Mouse (Mus musculus) lung, postnatal 0 days (tissue): Measurements from ENCODE around the gene Rcbtb1. TPM values are rescaled to one million over a fixed set of nuclear protein-coding genes. Genes with fewer than 3 reads are reported as not detected.

Experiments used
- ATAC-seq: fragments of 200-750 bp; cut with Nextera tagmentation; 2 replicates; pipeline ENCODE4 v1.8.0; 2017; ENCODE audit warnings: moderate library complexity
- DNase-seq: peaks from one replicate; pipeline ENCODE4 v3.0.0-alpha.2; 2016; ENCODE audit warnings: low spot score
- H3K27ac ChIP-seq: fragments of 300-500 bp; sonication (generic); 2 replicates; pipeline ENCODE4 v1.5.1; 2014; ENCODE audit warnings: antibody characterized with exemption, mild to moderate bottlenecking, low read length, mixed read lengths
- H3K27me3 ChIP-seq: fragments of 300-500 bp; sonication (generic); replicated peaks from 2 replicates; pipeline ENCODE4 v1.6.1; 2014; ENCODE audit warnings: low read length, mixed read lengths; ENCODE audit not compliant: insufficient read depth
- H3K36me3 ChIP-seq: fragments of 300-500 bp; sonication (generic); 2 replicates; pipeline ENCODE4 v1.6.1; 2014; ENCODE audit warnings: low read length, mixed read lengths; ENCODE audit not compliant: insufficient read depth
- H3K4me1 ChIP-seq: fragments of 300-500 bp; sonication (generic); 2 replicates; pipeline ENCODE4 v1.6.1; 2014; ENCODE audit warnings: antibody characterized with exemption, low read depth, low read length, mixed read lengths; ENCODE audit not compliant: insufficient read depth
- H3K4me2 ChIP-seq: fragments of 300-500 bp; sonication (generic); replicated peaks from 2 replicates; pipeline ENCODE4 v1.6.1; 2014; ENCODE audit warnings: low read depth, mild to moderate bottlenecking, low read length, moderate library complexity, mixed read lengths
- H3K4me3 ChIP-seq: fragments of 300-500 bp; sonication (generic); 2 replicates; pipeline ENCODE4 v1.5.1; 2014; ENCODE audit warnings: low read depth, low read length
- H3K9ac ChIP-seq: fragments of 300-500 bp; sonication (generic); replicated peaks from 2 replicates; pipeline ENCODE4 v1.6.1; 2014; ENCODE audit warnings: low read depth, mild to moderate bottlenecking
- H3K9me3 ChIP-seq: fragments of 300-500 bp; sonication (generic); 2 replicates; pipeline ENCODE4 v1.6.1; 2016; ENCODE audit warnings: low read length, mixed read lengths
- CTCF ChIP-seq: IDR thresholded peaks from 2 replicates; pipeline ENCODE4 v1.5.1; 2016; ENCODE audit warnings: antibody characterized with exemption, mild to moderate bottlenecking
- EP300 ChIP-seq: IDR thresholded peaks from 2 replicates; pipeline ENCODE4 v1.6.1; 2016; ENCODE audit warnings: antibody characterized with exemption, mild to moderate bottlenecking, control low read depth
- WGBS: fragments of 180-500 bp; shearing (Covaris S2); extraction: QIAGEN DNeasy Blood & Tissue Kit; methylation state at CpG from one replicate; pipeline ENCODE4 v1.1.7; 2014; 5-methylcytosine and 5-hydroxymethylcytosine counted together
- polyA plus RNA-seq: library from polyadenylated mRNA; unstranded; fragments of >200 nt; fragmentation: Nextera tagmentation; extraction: Ambion mirVana; gene quantifications from 2 replicates; pipeline ENCODE4 v1.2.1, GENCODE M21; 2015

Gene Rcbtb1
- 15.0 and 15.9 TPM in 2 replicates for polyA plus RNA-seq

- peak within 1 kb of the TSS; percentile 93 for H3K27ac ChIP-seq
- peak; percentile 95 for ATAC-seq
- no peaks in the 10 kb centered on the region for H3K9me3 ChIP-seq
- no peaks in the 10 kb centered on the region for H3K4me1 ChIP-seq
- TF ChIP-seq EP300 (no peak; the same call in 1 of the 2 replicates), CTCF (peak; percentile 72)
- under 1% methylated on average over 80 of the region's 96 CpGs for WGBS
- H3K4me3 ChIP-seq: peak within 1 kb of the TSS; percentile 96
- peak; percentile 96 for DNase-seq
- peak within 1 kb of the TSS; percentile 54 for H3K4me2 ChIP-seq
- peak within 1 kb of the TSS; percentile 97 for H3K9ac ChIP-seq
- no peaks in the 10 kb centered on the region for H3K36me3 ChIP-seq
- H3K27me3 ChIP-seq: no peaks in the 10 kb centered on the region
Observed at GRCm38 (mm10) chr14:59200711-59201603, at the start of gene Rcbtb1. Gene Rcbtb1, plus strand, starts transcription at chr14:59201209.

- no peak overlapping the region for H3K4me2 ChIP-seq
- no peak overlapping the region for H3K27ac ChIP-seq
- WGBS: 77% methylated on average over 2 of the region's 2 CpGs
- no peak overlapping the region for H3K9ac ChIP-seq
- H3K27me3 ChIP-seq: no peaks in the 10 kb centered on the region
- peak; percentile 32 for DNase-seq
- no peaks in the 10 kb centered on the region for H3K9me3 ChIP-seq
- TF ChIP-seq EP300: no peak
- TF ChIP-seq CTCF: peak; percentile 67
- no peak overlapping the region for H3K4me3 ChIP-seq
- H3K4me1 ChIP-seq: no peaks in the 10 kb centered on the region
- no peak for ATAC-seq
- no peaks in the 10 kb centered on the region for H3K36me3 ChIP-seq
Observed at GRCm38 (mm10) chr14:59155589-59155988, 45.4 kb upstream of the Rcbtb1 start.

GRCm38 (mm10) chr14:59157016-59157698, 43.9 kb upstream of the Rcbtb1 start:
- TF ChIP-seq EP300 (no peak), CTCF (no peak)
- Histone ChIP-seq H3K9me3 (no peaks in the 10 kb centered on the region), H3K4me3 (no peak overlapping the region), H3K36me3 (no peaks in the 10 kb centered on the region), H3K27ac (no peak overlapping the region), H3K4me2 (no peak overlapping the region), H3K4me1 (no peaks in the 10 kb centered on the region), H3K27me3 (no peaks in the 10 kb centered on the region), H3K9ac (no peak overlapping the region)
- ATAC-seq (no peak), DNase-seq (no peak)
- WGBS: 39% methylated on average over 3 of the region's 3 CpGs

- Histone ChIP-seq H3K27ac (no peak within 1 kb of the TSS), H3K4me3 (no peak within 1 kb of the TSS), H3K9ac (no peak within 1 kb of the TSS), H3K4me1 (no peaks in the 10 kb centered on the region), H3K36me3 (no peaks in the 10 kb centered on the region), H3K9me3 (no peaks in the 10 kb centered on the region), H3K27me3 (no peaks in the 10 kb centered on the region), H3K4me2 (no peak within 1 kb of the TSS)
- ATAC-seq: no peak
- DNase-seq: no peak
- 80% methylated on average over 3 of the region's 3 CpGs for WGBS
- TF ChIP-seq EP300 (no peak), CTCF (no peak)
Observed at GRCm38 (mm10) chr14:59178649-59179048, 22.4 kb upstream of the Rcbtb1 start, which contains the start of gene Gm5142. Gene Gm5142, minus strand, starts transcription at chr14:59178749.

GRCm38 (mm10) chr14:59182732-59183131, 18.3 kb upstream of the Rcbtb1 start:
- no peak overlapping the region for H3K4me3 ChIP-seq
- no peaks in the 10 kb centered on the region for H3K36me3 ChIP-seq
- no peak overlapping the region for H3K4me2 ChIP-seq
- 65% methylated on average over 2 of the region's 2 CpGs for WGBS
- no peak overlapping the region for H3K27ac ChIP-seq
- H3K9ac ChIP-seq: no peak overlapping the region
- no peaks in the 10 kb centered on the region for H3K4me1 ChIP-seq
- TF ChIP-seq EP300 (no peak), CTCF (no peak)
- no peak for ATAC-seq
- no peak for DNase-seq
- H3K9me3 ChIP-seq: no peaks in the 10 kb centered on the region
- no peaks in the 10 kb centered on the region for H3K27me3 ChIP-seq

GRCm38 (mm10) chr14:59185514-59185913, 15.5 kb upstream of the Rcbtb1 start:
- Histone ChIP-seq H3K27ac (no peak overlapping the region), H3K4me2 (no peak overlapping the region), H3K4me3 (no peak overlapping the region), H3K27me3 (no peaks in the 10 kb centered on the region), H3K9ac (no peak overlapping the region), H3K4me1 (no peaks in the 10 kb centered on the region), H3K36me3 (no peaks in the 10 kb centered on the region), H3K9me3 (no peaks in the 10 kb centered on the region)
- DNase-seq: no peak
- ATAC-seq: no peak
- TF ChIP-seq CTCF: no peak
- no peak for TF ChIP-seq EP300
